Mouse (Mus musculus): Measurements from ENCODE around the gene Fbxo2. TPM values are rescaled to one million over a fixed set of nuclear protein-coding genes. Genes with fewer than 3 reads are reported as not detected.

Gene Fbxo2
- polyA plus RNA-seq, 1 experiment, result 3.6 TPM

DNA sequence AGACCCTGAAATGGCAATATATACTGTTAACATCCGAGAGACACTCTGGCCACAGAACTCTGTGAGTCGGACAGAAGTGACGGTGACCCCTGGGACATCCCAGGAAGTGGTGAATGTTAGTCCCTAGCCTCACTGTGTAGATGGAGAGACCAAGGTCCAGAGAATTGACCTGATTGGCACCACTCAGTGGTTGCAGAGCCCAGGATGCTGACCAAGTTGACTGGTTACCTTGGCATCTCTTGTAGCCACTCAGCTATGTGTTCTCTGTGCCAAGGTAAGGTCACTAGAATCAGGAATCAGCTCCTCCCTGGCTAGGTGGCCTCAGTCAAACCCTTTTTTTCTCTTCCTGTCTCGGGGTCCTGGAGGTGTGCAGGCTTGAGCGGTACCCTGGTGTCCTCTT, 16.7 kb upstream of the Fbxo2 start:
- DNase-seq (ENCODE audit: low spot score), result no peak

DNA sequence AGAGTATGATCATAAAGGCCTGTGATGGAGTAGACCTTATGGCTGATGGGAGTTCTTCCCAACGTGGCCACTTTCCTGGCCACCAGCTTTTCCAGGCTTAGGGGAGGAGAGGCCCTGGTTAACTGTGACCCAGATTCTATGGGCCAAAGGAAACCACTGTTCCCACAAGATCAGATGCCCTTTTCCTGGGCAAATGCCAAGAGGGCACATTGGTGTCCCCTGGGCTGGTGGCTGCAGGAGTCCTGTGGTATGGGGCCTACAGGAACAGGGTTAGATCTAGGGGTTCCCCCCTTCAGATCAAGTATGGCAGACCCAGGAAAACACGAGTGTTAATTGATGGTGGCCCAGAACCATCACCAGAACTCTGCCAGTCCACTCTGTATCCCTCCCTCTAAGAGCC, 12.7 kb upstream of the Fbxo2 start:
- DNase-seq (ENCODE audit: low spot score), result no peak

DNA sequence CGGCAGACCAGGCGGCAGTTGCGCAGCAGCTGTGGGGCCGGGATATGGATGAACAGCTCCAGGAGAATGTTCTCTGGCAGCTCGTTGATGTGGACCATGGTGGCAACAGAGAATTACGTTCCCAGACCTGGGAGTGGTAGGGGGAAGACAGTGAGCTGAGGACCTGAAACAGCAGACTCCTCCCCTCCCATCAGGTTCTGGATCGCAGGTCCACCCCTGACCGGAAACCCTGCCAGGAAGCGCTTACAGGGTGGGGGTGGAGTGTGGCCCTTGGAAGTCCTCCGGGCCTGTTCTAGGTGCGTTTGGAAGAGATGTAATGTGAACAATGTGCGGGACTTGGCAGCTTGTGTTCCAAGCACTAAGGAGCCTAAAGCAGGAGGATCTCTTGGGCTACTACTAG, 10.9 kb upstream of the Fbxo2 start:
- DNase-seq (ENCODE audit: low spot score), result no peak

DNA sequence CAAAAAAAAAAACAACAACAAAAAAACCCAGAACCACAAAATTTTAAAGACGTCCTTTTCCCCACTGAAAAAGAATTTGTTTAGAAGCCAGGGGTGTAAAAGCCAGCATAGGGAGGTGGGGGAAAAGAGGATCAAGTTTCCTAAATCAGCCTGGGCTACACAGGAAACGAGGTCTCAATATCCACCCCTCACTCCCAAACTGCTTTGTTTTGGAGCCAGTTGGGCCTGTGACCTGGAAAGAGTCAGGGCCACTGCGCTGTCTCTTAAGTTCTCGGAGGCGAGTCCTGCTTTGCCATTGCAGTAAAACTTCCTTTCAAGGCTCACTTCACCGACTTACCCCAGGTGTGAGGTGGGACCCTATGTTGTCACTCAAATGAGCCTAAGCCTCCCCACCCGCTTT, 10.2 kb upstream of the Fbxo2 start:
- DNase-seq (ENCODE audit: low spot score), result no peak

DNA sequence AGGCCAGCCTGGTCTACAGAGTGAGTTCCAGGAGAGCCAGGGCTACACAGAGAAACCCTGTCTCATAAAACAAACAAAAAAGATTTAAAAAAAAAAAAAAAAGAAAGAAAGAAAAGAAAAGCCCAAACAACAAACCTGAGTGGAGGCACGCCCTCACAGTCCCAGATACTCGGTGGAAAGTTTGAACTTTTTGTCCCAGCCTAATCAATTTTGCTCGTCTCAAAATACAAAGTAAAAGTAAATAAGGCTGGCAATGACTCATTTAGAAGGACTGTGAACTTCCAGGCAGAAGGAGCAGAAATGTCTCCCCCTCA, 9.5 kb upstream of the Fbxo2 start:
- no peak for DNase-seq (ENCODE audit: low spot score)

DNA sequence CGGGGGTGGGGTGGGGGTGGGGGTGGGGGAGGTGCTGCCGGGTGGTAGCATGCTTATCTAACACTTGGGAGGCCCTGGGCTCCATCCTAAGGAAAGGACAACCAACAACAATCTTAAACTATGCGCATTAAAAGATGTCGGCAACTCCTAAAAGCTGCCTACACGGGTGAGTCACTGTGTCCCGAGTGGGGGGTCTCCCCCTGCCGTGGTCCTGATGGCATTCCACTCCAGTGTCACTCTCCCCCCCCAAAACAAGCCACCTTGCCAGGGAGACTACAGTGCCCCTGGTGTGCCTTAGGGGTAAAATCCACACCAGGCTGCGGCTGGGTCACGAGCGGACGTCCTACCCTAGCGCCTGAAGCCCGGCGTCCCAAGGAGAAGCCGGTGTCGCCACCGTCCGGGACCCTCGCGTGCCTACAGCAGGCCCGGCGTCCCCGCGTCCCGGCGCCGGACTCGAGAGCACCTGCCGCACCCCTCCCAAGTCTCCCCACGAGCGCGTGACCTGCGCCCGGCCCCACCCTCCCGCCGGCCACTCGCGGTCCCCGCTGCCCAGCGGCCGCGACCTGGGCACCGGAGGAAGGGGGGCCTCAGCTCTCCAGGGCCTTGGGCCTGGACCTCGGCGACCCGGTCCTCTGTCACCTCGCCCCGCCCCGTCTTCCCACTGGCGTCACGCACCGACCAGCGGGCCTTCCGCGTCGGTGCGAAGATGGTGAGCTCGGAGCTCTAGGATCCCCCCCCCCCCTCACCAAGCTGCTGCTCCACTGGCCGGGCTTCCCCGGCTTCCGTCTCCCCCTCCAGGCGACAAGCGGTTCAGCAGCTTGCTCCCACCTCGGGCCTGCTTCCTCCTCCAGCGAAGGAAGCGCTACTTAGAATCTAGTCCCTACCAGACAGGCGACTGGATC, 8.9 kb upstream of the Fbxo2 start, which contains the start of gene Fbxo6:
Fbxo6 (minus strand) TSS at position 874 of the 902 bp plus-strand sequence.
- peak; percentile 82 for DNase-seq (ENCODE audit: low spot score)

DNA sequence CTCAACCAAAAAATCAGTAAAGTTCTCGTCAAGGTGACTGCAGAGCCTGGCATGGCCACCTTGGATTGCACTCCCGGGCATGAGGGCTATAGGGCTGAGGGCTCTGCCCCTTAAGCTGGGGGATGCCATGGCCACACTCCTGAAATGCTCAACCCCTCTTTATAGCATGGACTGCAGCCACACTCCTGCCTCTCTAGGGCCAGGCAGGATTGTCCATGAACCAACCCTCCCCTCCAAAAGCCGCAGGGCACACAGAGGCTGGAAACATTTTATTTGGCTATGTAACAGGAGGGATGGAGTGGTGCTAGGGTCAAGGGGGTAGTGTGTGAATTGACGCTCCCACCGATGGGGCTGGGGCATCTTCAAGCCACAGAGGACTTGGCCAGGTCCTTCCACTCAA, 7.9 kb upstream of the Fbxo2 start:
- no peak for DNase-seq (ENCODE audit: low spot score)

DNA sequence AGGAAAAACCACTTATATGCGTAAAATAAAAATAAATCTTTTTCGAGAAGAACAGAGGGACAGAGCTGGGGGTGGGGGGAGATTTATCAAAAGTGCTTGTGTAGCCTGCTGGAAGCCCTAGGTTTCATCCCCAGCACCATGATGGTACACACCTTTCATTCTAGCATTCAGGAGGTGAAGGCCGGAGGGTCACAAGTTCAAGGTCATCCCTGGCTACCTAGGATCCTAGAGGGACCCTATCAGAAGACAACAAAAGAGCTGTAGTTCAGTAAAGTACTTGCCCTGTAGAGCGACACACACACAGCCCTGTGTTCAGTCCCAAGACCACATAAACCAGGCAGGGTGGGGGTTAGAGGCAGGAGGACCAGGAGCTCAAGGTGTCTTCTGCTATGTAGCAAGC, 6.4 kb upstream of the Fbxo2 start:
- no peak for DNase-seq (ENCODE audit: low spot score)

DNA sequence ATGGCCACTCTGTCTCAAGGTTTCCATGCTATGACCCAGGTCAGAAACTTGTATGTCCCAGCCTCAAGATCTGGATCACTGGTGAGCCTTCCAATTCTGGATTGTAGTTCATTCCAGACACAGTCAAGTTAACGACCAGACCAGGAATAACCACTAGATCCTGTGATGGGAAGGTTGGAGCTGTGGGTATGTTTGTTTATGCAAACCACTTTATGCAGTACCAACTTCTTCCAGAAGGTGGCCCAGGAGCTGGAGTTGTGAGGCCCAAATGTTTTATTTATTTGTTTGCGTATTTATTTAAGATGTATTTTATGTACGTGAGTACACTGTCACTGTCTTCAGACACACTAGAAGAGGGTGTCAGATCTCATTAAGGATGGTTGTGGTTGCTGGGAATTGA, 5.4 kb upstream of the Fbxo2 start:
- DNase-seq (ENCODE audit: low spot score), result no peak

DNA sequence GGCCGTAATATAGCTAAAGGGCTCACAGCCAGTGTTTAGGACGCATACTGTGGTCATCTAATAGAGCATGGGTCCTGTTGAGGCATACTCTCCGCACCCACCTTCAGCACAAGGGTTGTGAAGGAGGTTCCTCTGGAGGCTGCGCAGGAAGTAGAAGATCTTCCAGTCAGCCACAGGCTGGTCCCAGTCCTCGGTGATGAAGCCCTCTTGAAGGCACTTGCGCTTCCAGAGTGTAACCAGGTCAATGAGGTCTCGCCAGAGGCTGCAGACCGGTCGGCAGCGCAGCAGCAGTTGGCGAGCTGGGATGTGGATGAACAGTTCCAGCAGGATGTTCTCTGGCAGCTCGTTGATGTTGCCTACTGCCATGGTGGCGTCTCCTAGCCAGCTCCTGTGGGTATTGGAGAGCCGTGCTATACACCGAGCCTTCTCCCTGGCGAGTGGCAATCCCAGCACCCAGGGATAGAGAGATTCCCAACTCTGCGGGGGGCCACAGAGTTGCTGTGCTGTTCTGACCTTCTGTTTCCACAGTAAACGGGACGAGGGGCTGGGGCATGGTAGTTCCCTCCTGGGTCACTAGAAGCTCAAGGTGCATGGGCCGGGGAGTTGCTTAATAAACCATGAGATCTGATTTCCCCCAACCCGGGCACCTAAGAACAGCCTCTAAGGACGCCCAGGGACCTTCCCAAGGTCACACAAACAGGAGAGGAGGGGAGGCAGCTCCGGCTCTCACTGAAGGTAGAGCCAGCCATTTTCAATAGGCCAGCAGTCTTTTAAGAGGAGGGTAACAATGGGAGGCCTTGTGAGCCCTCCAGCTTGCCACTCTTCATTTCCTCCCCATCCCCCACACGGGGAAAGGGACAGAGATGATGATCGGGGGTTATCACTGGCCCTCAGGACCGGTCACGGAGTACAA, 1.7 kb upstream of the Fbxo2 start:
- DNase-seq (ENCODE audit: low spot score), result no peak

DNA sequence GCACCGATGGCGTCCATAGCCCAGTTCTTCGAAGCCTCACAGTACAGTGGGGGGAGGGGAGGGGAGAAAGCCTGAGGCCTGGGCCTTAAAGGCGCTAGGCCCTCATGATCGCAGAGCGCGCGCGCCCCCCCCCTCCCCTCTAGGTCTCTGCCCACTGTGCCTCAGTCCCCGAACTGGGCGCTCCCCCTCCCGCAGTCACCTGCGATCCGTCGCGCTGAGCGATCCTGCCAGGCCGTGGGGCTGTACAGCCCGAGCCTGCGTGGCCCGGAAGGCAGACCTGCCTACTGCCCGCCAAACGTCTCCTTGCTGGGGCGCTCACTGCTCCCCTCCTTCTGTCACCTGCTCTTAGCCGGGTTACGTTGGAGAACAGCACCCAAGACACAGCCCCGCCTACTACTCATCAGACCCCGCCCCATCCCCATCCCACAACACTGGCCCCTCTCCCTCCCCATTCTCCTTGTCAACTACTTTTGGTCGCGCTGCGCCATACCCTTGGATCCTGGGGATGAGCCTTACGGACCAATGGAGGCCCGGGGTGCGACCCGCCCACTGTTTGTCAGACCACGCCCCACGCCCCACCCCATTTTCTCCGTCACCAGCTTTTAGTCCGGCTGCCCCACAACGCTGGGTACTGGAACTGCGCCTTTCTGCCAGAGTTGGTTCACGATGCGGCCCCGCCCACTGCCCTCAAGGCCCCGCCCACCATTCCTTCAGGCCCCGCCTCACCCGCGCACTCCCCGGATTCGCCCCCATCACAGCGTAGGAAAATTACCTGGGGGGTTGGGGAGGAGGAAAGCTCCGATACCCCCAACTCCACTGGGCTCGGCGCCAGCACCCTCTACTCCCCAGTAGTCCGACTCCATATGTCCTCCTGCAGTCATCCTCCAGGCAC, 631 bp upstream of the Fbxo2 start:
- DNase-seq (ENCODE audit: low spot score), result peak; percentile 77

DNA sequence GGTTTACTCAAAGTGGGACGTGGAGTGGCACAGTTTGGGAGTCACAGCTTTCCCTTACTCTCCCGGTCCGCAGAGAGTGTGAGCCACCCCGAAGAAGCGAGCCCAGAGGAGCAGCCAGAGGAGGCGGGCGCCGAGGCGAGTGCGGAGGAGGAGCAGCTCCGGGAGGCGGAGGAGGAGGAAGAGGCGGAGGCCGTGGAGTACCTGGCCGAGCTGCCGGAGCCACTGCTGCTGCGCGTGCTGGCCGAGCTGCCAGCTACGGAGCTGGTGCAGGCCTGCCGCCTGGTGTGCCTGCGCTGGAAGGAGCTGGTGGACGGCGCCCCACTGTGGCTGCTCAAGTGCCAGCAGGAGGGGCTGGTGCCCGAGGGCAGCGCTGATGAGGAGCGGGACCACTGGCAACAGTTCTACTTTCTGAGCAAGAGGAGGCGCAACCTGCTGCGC, 3.6 kb downstream of the Fbxo2 start:
- DNase-seq (ENCODE audit: low spot score), result peak; percentile 66

DNA sequence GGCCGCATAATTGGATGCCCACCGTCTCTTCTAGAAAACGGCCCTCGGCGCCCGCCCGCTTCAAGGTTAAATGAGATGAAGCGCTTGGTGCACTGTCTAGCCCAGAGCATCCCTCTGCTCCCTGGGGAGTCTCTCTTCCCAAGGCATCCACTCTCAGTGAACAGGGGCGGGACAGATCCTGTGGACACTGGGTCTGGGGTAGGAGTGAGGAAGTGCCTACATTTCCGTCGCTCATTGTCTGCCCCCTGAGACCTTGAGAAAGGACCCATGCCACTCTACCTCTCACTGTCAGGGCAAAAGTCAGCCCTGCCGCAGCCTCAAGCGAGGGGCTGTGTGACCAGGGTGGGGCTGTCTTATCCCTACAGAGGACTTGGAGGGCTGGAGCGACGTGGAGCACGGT, 4.0 kb downstream of the Fbxo2 start:
- DNase-seq (ENCODE audit: low spot score), result no peak

DNA sequence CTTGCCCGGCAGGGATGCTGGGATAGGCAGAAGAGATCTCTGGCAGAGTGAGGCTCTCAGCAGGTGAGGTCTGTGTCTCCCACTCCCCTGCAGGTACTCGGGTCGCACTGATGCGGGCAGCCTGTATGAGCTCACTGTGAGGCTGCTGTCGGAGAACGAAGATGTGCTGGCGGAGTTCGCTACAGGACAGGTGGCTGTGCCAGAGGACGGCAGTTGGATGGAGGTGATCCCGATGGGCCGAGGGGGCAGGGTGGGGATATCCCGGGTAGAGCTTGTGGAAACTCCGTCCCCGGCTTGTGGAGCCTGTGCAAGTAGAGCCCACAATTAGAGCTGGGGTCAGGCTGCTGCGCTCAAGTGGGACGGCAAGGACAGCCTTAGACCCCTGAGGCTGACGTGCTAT, 5.1 kb downstream of the Fbxo2 start:
- no peak for DNase-seq (ENCODE audit: low spot score)

DNA sequence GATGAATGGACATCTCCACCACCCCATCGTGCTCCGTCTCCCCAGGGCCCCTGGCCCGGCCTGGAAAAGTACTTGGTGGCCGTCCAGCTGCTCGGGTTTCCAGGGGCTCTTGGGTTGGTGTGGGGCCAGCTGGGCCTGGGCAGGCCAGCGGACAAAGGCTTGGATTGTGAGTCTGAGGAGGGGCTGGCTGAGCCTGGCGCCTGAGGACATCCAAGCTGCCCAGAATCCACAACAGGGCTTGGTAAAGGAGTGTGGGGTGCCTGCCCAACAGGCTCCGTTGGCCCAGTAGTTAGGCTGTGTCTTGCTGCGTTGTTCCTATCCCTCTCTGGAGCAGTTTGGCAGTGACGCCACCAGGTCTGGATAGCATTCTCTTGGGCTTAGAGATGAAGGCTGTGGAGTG, 6.0 kb downstream of the Fbxo2 start:
- DNase-seq (ENCODE audit: low spot score), result no peak

DNA sequence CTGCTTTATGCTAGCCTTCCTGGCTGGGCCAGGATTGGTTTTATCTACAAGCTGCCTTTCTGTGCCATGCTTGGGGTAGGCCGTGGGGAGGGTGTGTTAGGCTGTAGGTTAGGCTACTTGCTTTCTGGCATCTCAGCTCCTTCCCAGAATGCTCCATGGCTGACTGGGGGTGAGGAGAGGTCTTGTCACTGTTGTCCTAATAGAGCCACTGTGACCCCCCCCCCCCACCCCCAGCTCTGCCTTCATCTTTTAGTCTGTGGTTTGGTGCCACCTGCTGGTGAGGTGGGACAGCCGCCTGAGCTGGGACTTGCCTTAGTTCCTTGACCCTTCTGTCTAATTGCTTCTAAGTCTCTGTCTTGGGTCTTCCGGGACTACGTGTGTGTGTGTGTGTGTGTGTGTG, 6.6 kb downstream of the Fbxo2 start:
- no peak for DNase-seq (ENCODE audit: low spot score)

DNA sequence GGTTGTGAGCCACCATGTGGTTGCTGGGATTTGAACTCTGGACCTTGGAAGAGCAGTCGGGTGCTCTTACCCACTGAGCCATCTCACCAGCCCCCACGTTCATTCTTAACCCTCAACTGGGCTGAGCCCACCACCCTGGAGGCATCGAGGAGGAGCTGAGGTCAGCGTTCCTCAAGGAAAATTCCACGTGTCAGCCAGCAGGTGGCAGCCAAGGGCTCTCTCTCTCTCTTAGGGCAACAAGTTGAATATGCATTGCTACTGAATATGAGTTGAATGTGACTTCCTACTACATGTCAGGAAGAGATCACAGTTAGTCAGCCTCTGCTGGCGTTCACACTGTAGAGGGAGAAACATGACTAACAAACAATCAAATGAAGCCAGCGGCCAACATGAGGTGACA, 7.9 kb downstream of the Fbxo2 start:
- no peak for DNase-seq (ENCODE audit: low spot score)

DNA sequence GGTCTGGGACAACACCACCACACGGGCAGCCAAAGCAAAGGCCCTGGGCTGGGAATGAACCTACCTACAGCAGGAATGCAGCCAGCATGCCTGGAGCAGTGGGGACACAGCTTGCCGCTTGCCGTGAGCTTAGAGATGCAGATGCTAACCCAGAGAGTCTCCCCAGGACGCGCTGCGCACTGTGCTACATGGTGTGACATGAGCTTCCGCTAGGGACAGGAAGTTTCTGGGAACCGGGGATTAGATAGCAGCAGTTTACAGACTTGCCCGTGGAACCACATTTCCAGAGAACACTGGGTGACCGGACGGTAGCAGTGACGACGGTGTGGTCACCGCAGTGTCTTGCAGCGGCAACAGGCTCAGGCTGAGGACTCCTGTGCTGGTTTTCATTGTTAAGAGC, 9.2 kb downstream of the Fbxo2 start:
- DNase-seq (ENCODE audit: low spot score), result no peak

DNA sequence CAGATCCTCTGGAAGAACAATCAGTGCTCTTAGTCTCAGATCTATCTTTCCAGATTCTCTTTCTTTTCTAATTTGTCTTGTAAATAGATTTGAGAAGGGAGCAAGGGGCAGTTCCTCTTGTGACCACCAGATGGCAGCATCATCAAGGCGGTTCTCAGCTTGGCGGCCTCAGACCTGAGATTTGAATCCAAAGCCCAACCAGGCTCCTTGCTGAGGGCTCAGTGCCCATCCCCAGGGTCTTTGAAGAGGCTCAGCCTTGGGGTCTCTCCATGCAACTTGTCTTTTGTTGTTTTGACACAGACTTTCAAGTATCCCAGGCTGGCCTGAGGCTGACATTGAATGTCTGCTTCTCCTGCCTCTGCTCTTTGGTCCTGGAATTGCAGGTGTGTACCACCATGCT, 10.4 kb downstream of the Fbxo2 start:
- no peak for DNase-seq (ENCODE audit: low spot score)

DNA sequence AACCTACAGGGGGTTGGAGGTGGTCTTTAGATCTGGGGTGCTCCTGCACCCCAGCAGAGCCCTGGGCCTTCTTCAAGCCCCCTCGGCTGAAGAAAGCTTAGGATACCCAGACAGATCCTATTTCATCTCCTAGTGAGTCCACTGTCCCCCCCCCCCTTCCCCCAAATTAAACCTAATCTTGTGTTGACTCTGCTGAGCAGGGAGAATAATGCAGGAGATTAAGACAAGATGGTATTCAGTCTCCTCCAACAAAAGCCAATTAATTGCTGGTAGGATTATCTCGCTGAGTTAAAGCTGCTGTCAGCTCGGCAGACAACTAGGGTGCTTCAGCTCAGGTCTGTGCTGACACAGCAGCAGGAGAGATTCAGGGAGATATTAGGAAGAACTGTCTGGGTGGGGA, 10.8 kb downstream of the Fbxo2 start:
- no peak for DNase-seq (ENCODE audit: low spot score)

DNA sequence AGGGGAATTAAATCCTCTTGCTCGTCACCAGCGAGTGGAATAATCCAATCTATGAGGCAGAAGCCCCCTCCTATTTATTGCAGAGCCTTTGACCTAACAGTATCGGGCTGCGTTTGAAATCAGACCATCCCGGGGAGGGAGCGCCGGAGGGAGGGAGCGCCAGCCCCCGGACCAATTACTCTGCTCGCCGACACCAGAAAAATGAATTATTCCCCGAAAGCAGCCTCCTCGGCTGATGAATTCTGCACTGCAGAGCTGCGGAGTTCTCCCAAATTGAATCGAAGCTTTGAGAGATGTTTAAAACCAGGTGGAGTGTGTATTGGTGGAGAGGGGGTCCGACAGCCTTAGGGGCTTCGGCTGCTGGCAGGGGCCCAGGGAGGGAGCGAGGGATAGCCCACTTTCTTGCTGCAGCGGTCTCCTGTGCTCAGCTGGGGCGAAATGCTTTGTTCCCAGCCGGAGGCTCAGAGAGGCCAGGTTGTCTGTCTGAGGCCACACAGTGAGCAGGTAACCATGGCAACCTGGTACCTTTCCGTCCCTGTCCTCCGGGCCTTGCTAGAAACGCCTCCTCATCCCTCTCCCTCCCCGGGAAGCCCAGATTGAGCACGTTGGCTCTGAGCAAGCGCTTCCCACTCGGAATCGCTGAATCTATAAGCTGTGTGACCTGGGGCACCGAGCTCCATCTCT, 13.5 kb downstream of the Fbxo2 start:
- no peak for DNase-seq (ENCODE audit: low spot score)
